ENCODE assay signal across 23 mouse cellular contexts in genomic region chr4:119668185-119668584, GRCm38 (mm10). TPM values are rescaled to one million over a fixed set of nuclear protein-coding genes. Genes with fewer than 3 reads are reported as not detected.
"Had no signal": no experiment of that assay in that cellular context is flagged by ENCODE, and none has a peak within 500 bp of the region (broad histone marks: within the 10 kb centered on the region; RNA-seq: fewer than 3 reads in every experiment).

No protein-coding gene starts in this region.

- H3K9me3 ChIP-seq: heart, embryonic 13.5 days; heart, embryonic 15.5 days; hindbrain, embryonic 10.5 days; hindbrain, embryonic 12.5 days; intestine, embryonic 15.5 days; limb, embryonic 10.5 days; limb, embryonic 12.5 days had no signal

- H3K4me3 ChIP-seq: gastrocnemius, adult 2 months; heart, adult 2 months; heart, embryonic 13.5 days; heart, embryonic 15.5 days; hindbrain, embryonic 10.5 days; hindbrain, embryonic 12.5 days; intestine, embryonic 15.5 days; layer of hippocampus, adult 2 months; left cerebral cortex, adult 2 months; limb, embryonic 10.5 days; limb, embryonic 12.5 days had no signal

- H3K4me2 ChIP-seq: heart, embryonic 11.5 days; heart, embryonic 13.5 days; heart, embryonic 15.5 days; hindbrain, embryonic 12.5 days; hindbrain, embryonic 14.5 days; intestine, embryonic 15.5 days; limb, embryonic 12.5 days; liver, embryonic 11.5 days had no signal

- H3K9ac ChIP-seq: heart, embryonic 13.5 days; heart, embryonic 15.5 days; hindbrain, embryonic 12.5 days; hindbrain, embryonic 14.5 days; intestine, embryonic 15.5 days; limb, embryonic 12.5 days had no signal

- H3K36me3 ChIP-seq: heart, embryonic 13.5 days; heart, embryonic 15.5 days; hindbrain, embryonic 10.5 days; hindbrain, embryonic 12.5 days; intestine, embryonic 15.5 days; limb, embryonic 10.5 days; limb, embryonic 12.5 days had no signal

- H3K4me1 ChIP-seq: intestine, embryonic 15.5 days; limb, embryonic 10.5 days; limb, embryonic 12.5 days had no signal

- H3K27me3 ChIP-seq: heart, embryonic 13.5 days; heart, embryonic 15.5 days; hindbrain, embryonic 12.5 days; limb, embryonic 12.5 days had no signal

- H3K27ac ChIP-seq: gastrocnemius, adult 2 months; heart, adult 2 months; heart, embryonic 13.5 days; heart, embryonic 15.5 days; hindbrain, embryonic 10.5 days; hindbrain, embryonic 12.5 days; hindbrain, embryonic 14.5 days; intestine, embryonic 15.5 days; layer of hippocampus, adult 2 months; left cerebral cortex, adult 2 months; limb, embryonic 10.5 days; limb, embryonic 12.5 days had no signal

- DNase-seq: gastrocnemius, postnatal 10 days; gastrocnemius, postnatal 25 days; heart, postnatal 4 days; kidney, postnatal 4 days; liver had no signal

RNA-seq across cellular contexts. Expression of gene Guca2b, which starts 9.4 kb away (rescaled TPM):
- polyA plus RNA-seq: heart, embryonic 11.5 days; heart, embryonic 13.5 days; heart, embryonic 15.5 days; heart, postnatal 0 days; hindbrain, embryonic 10.5 days; hindbrain, embryonic 12.5 days; hindbrain, embryonic 14.5 days; inflammation-experienced regulatory T-cells, adult 6 months; limb, embryonic 10.5 days; limb, embryonic 12.5 days; limb, embryonic 14.5 days had no signal

RNA-seq across cellular contexts. Expression of gene Guca2a, which starts 30.7 kb away (rescaled TPM):
- polyA plus RNA-seq: frontal cortex, adult 2 months; heart, embryonic 11.5 days; heart, embryonic 13.5 days; heart, embryonic 15.5 days; hindbrain, embryonic 10.5 days; hindbrain, embryonic 12.5 days; hindbrain, embryonic 14.5 days; inflammation-experienced regulatory T-cells, adult 6 months; limb, embryonic 10.5 days; limb, embryonic 12.5 days; limb, embryonic 14.5 days had no signal
